In the genomic region with DNA sequence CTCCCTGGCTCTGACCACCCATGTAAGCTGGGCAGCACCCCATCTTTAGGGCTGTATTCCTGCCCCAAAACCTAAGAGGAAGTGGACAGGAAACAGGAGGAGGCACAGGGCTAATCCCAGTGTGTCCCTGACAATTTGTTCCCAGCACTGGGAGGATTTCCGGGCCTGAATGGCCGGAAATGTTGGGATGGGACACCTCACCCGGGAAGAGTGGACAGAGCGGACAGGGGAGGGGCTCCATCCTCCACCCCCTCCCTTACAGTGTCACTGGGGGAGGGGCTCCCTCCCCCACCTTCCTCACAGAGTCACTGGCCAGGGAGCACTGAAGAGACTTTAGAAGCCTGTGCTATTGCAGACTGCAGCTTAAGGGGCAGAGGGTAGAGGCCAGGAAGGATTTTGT, we compare ENCODE assay signal across 8 mouse cellular contexts. TPM values are rescaled to one million over a fixed set of nuclear protein-coding genes. Genes with fewer than 3 reads are reported as not detected.
DNase-seq lines count a peak whose midpoint lies in the region; ATAC-seq and TF ChIP-seq lines count a peak whose summit lies in the region.

No protein-coding gene starts in this region.

- H3K9me3 ChIP-seq in liver, embryonic 16.5 days (replicated peaks; ENCODE audit: control insufficient read depth, low read length) = no peaks in the 10 kb centered on the region

- H3K27ac ChIP-seq in cortical plate, adult 2 months (ENCODE audit: insufficient read depth, low read length) = peak overlapping the region; percentile 73; the same call in 1 of the 2 replicates
- H3K27ac ChIP-seq in liver, embryonic 16.5 days (ENCODE audit: low read length) = no peak overlapping the region

- peak; percentile 39 for DNase-seq in gastrocnemius, adult 18-20 months (ENCODE audit: low spot score)
- DNase-seq in gastrocnemius, postnatal 36 days = no peak
- peak; percentile 67 for DNase-seq in kidney, adult 18-20 months
- DNase-seq in ovary, postnatal 36 days (ENCODE audit: low spot score) = no peak
- no peak for DNase-seq in neural tube, embryonic 10.5 days (ENCODE audit: extremely low spot score, low spot score)
- DNase-seq in right cerebral cortex, postnatal 25 days = no peak

- intact Hi-C loops in gastrocnemius, postnatal 36 days (cut with DNase I) = no loop called here

- TF ChIP-seq CTCF in cortical plate, adult 2 months (IDR thresholded peaks at IDR 0.05; ENCODE audit: extremely low read depth, insufficient read depth, low read length) = no peak

- H3K27me3 ChIP-seq in liver, embryonic 16.5 days (ENCODE audit: control insufficient read depth, insufficient read depth, low read depth, low read length) = no peaks in the 10 kb centered on the region

- H3K4me2 ChIP-seq in liver, embryonic 16.5 days (ENCODE audit: low read depth, low read length) = no peak overlapping the region

- no peak overlapping the region for H3K9ac ChIP-seq in liver, embryonic 16.5 days (ENCODE audit: low read depth, low read length)

- no peaks in the 10 kb centered on the region for H3K36me3 ChIP-seq in liver, embryonic 16.5 days (ENCODE audit: control insufficient read depth, insufficient read depth)

- no peaks in the 10 kb centered on the region for H3K4me1 ChIP-seq in cortical plate, adult 2 months (ENCODE audit: control insufficient read depth, insufficient read depth, low read length)
- no peaks in the 10 kb centered on the region; the same call in 1 of the 2 replicates for H3K4me1 ChIP-seq in liver, embryonic 16.5 days (ENCODE audit: control insufficient read depth, low read depth, low read length)

- WGBS in liver, embryonic 16.5 days (ENCODE audit: insufficient replicate concordance) = 53% methylated on average over 4 of the region's 4 CpGs

- no peak overlapping the region for H3K4me3 ChIP-seq in cortical plate, adult 2 months (ENCODE audit: insufficient read depth, low read length)
- no peak overlapping the region for H3K4me3 ChIP-seq in liver, embryonic 16.5 days (ENCODE audit: low read depth, low read length)

- no peak for TF ChIP-seq POLR2A in cortical plate, adult 2 months (IDR thresholded peaks at IDR 0.05; ENCODE audit: extremely low read depth, insufficient read depth, low read length)

- ATAC-seq in liver, embryonic 16.5 days (ENCODE audit: low read depth) = peak; percentile 50

RNA-seq across cellular contexts. Expression of a gene that starts 5.9 kb away (rescaled TPM):
- total RNA-seq in gastrocnemius, adult 18-20 months (2021) = not detected
- total RNA-seq in gastrocnemius, postnatal 36 days (2021) = not detected
- 3.5 and 4.2 TPM in 2 replicates for polyA plus RNA-seq in cortical plate, adult 2 months (2012; rRNA removed)
- polyA plus RNA-seq in liver, embryonic 16.5 days (2015; fragmentation: Nextera tagmentation; extraction: Ambion mirVana) = not detected in 2 replicates

RNA-seq across cellular contexts. Expression of a gene that starts 14.1 kb away (rescaled TPM):
- total RNA-seq in gastrocnemius, adult 18-20 months (2021) = 1 to 10 TPM; 5.7 to 7.3 TPM
- total RNA-seq in gastrocnemius, postnatal 36 days (2021) = 1 to 10 TPM; 6.4 to 7.0 TPM
- 29.7 and 31.5 TPM in 2 replicates for polyA plus RNA-seq in cortical plate, adult 2 months (2012; rRNA removed)
- polyA plus RNA-seq in liver, embryonic 16.5 days (2015; fragmentation: Nextera tagmentation; extraction: Ambion mirVana) = 7.1 and 8.6 TPM in 2 replicates

RNA-seq across cellular contexts. Expression of a gene that starts 22.1 kb away (rescaled TPM):
- total RNA-seq in gastrocnemius, adult 18-20 months (2021) = 10 to 100 TPM; 19.3 to 19.9 TPM
- total RNA-seq in gastrocnemius, postnatal 36 days (2021) = 10 to 100 TPM; 18.1 to 21.0 TPM
- polyA plus RNA-seq in cortical plate, adult 2 months (2012; rRNA removed) = 260 and 329 TPM in 2 replicates
- 40.2 and 43.8 TPM in 2 replicates for polyA plus RNA-seq in liver, embryonic 16.5 days (2015; fragmentation: Nextera tagmentation; extraction: Ambion mirVana)

RNA-seq across cellular contexts. Expression of a gene that starts 22.1 kb away (rescaled TPM):
- total RNA-seq in gastrocnemius, adult 18-20 months (2021) = 1 to 10 TPM; 4.1 to 4.8 TPM
- 1 to 10 TPM; 3.9 to 5.1 TPM for total RNA-seq in gastrocnemius, postnatal 36 days (2021)
- polyA plus RNA-seq in cortical plate, adult 2 months (2012; rRNA removed) = 54.9 and 58.9 TPM in 2 replicates
- 25.7 and 26.1 TPM in 2 replicates for polyA plus RNA-seq in liver, embryonic 16.5 days (2015; fragmentation: Nextera tagmentation; extraction: Ambion mirVana)

RNA-seq across cellular contexts. Expression of a gene that starts 31.0 kb away (rescaled TPM):
- total RNA-seq in gastrocnemius, adult 18-20 months (2021) = 1 to 10 TPM; 4.8 to 5.4 TPM
- 1 to 10 TPM; 4.4 to 4.5 TPM for total RNA-seq in gastrocnemius, postnatal 36 days (2021)
- 16.4 and 17.7 TPM in 2 replicates for polyA plus RNA-seq in cortical plate, adult 2 months (2012; rRNA removed)
- polyA plus RNA-seq in liver, embryonic 16.5 days (2015; fragmentation: Nextera tagmentation; extraction: Ambion mirVana) = 49.7 and 56.2 TPM in 2 replicates

Comparison
In these comparisons a context has a peak if more than half of its experiments do, and no peak if none do; other contexts are left out.
1. DNase-seq: peak in gastrocnemius, adult 18-20 months (single experiment) and kidney, adult 18-20 months (single experiment); none in gastrocnemius, postnatal 36 days (0 of 2), ovary, postnatal 36 days (single experiment), neural tube, embryonic 10.5 days (single experiment) and right cerebral cortex, postnatal 25 days (single experiment).